Mouse (Mus musculus): ENCODE results near the gene Fto.

Gene Fto

GRCm38 (mm10) chr8:91524056-91524864 lies 210.9 kb downstream of the Fto start:
- DNase-seq (ENCODE audit: low spot score in 2 of 2), result no peak

GRCm38 (mm10) chr8:91524865-91525250 lies 211.5 kb downstream of the Fto start:
- DNase-seq (ENCODE audit: low spot score in 2 of 2), result no peak

DNA sequence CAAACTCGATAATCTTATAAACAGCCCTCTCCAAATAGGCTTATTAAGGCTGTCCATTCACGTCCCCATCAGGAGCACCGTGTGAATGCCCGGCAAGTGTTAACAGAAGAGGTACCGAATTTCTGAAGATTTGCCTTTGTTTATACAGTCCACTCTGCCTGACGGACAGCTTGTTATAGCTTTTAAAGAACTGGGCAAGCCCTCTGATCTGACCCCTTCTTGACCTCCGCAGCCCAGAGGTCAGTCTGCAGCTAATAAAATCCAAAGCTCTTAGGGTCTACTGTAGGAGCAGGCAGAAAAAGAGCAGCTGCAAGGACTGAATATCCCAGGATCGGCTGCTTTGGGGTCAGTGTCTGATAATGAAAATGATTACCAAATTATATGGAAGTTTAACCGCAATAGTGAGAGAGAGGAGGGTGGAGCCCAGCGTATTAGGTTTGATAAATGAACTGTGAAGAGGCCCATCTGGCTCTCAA lies 212.1 kb downstream of the Fto start:
- no peak for DNase-seq (ENCODE audit: low spot score in 2 of 2)

DNA sequence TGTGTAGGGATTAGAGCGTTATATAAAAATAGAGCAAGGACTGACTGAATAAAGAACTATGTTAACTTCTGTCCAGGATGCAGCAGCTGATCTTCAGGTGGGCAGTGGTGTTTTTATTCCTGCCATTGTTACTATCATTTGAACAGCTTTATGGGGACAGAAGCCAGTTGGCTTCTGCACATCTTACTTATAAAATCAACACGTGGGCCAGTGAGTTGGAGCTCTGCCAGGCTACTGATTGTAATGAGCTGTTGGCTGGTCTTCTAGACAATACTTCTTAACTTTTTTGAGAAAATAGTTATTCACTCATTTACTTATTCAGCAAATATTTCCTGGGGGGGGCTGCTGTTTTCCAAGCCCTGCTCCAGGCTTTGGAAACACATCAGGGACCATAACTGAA lies 215.6 kb downstream of the Fto start:
- no peak for DNase-seq (ENCODE audit: low spot score in 2 of 2)

GRCm38 (mm10) chr8:91529699-91530098 lies 216.4 kb downstream of the Fto start:
- DNase-seq (ENCODE audit: low spot score in 2 of 2), result no peak

DNA sequence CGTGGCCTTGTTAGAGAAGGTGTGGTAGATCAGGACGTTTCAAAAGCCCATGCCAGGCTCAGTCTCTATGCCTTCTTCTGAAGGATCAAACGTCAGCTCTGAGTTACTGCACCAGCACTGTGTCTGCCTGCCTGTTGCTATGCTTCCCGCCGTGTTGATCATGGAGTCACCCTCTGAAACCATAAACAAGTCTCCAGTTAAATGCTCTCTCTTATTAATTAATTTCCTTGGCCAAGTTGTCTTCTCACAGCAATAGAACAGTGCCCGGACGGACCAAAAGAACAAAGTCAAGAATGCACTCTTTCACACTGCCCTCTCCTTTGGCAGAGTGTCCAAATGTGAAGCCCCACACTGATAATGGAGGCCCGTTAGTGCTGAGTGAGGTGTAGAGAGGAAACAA lies 217.3 kb downstream of the Fto start:
- no peak for DNase-seq (ENCODE audit: low spot score in 2 of 2)

DNA sequence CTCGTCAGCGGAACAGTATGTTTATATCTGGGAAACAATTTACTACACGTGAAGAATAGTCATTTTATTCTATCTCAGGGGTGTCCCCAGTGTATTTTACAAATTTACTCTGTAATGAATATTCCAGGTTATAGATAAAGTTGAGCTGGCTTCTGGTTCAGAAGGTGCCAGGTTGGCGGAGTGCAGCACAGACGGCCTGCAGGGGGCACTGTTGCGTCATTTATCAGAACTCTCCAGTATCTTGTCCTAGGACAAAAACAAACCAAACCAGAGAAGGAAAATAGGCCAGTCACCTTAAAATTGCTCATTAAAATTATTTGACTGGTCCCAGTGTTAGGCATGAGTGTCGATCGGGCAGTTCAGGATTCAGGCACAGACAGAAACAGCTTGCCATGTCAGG lies 218.6 kb downstream of the Fto start:
- DNase-seq (ENCODE audit: low spot score in 2 of 2), result peak; percentile 67 to 80

DNA sequence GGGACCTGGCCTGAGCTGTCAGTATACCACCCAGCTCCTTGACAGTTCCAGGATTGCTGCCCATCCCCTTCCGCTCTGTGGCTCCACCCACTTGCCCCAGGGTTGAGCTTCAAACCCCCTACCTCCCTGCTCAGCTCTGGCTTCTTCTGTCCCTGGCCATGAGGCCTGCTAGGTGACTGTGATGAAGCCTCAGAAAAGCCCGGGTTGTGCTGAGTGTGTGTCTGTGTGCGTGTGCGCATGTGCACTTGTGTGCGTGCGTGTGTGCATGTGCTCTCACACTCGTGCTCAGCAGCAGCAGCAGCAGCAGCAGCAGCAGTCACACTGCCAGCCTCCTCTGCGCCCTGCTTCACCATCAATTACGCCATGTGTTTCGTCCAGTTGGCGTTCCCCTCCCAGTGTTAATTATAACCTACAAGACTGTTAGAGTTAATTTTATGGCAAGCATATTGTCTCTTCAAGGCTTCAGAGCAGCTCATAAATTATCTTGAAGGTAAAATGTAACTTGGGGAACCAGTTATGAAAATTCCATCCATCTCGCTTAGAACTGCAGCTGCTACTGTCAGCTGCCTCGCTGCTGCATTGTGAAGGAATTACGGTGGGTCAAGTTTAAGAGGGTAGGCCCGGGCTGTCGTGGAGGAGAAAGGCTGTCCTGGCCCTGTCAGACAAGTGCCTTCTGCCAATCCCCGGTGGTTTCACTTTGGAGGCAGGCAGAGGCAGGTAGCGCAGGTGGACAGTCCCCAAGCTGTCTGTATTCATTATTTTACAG lies 219.5 kb downstream of the Fto start:
- no peak for DNase-seq (ENCODE audit: low spot score in 2 of 2)

GRCm38 (mm10) chr8:91534752-91535151 lies 221.4 kb downstream of the Fto start:
- DNase-seq (ENCODE audit: low spot score in 2 of 2), result no peak

- DNase-seq (ENCODE audit: low spot score in 2 of 2), result no peak
Observed at GRCm38 (mm10) chr8:91538109-91538508, 224.8 kb downstream of the Fto start.

- DNase-seq (ENCODE audit: low spot score in 2 of 2), result no peak
Observed at GRCm38 (mm10) chr8:91538892-91539291, 225.6 kb downstream of the Fto start.

DNA sequence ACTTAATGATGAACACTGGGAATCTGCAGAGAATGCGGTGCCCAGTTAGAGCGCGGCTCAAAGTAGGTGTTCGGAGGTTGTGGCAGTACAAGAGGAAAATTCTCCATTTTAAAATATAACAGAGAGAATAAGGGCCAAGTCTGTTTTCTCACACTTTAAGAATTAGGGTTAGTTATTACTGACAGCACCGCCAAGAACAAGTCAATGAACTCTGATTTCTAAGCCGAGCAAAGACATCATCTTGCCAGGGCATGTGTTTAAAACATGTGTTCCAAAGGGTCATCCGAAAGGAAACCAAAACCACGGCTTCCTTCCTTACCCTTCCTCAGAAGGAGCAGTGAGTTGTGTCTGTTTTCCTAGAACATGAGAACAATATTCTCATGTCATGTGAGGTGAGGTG lies 226.3 kb downstream of the Fto start:
- no peak for DNase-seq (ENCODE audit: low spot score in 2 of 2)

DNA sequence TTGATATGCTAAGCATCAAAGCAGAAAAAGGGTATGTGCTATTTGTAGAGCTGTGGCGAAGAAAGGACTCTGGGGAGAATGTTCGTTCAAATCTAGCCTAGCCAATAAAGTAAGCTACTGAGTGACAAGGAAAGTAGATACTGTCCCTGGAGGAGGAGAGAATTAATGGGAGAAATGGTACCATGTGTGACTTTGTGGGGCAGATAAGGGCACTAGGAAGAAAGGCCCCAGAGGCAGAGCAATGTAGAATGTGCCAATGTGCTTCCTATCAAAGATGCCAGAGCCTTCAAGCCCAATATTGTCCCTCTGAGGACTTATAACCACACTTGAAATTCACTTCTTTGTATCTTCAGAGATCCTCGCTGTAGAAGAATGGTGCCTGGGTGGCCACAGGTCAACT lies 227.9 kb downstream of the Fto start:
- no peak for DNase-seq (ENCODE audit: low spot score in 2 of 2)

- DNase-seq (ENCODE audit: low spot score in 2 of 2), result no peak
Observed at GRCm38 (mm10) chr8:91545561-91545960, 232.2 kb downstream of the Fto start.

DNA sequence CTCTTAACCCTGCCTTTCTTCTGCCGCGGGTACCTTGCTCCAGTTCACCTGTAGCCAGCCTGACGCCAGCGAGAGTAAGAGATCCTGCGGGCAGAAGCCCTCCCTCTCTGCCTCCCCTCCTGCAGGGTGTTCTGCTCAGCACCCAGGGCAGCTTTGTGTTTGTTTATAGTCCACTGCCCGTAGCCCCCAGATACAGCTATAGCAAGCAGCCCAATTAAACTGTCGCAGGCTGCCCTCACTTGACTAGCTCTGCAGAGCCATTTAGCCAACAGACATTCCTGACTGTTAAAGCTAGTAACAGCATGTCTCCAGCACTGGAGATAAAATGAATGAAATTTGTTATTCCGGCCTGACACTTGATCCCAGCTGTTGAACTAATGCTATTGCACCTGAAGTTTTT lies 233.3 kb downstream of the Fto start:
- DNase-seq (ENCODE audit: low spot score in 2 of 2), result no peak

GRCm38 (mm10) chr8:91550131-91550530 lies 236.8 kb downstream of the Fto start:
- DNase-seq (ENCODE audit: low spot score in 2 of 2), result no peak

- DNase-seq (ENCODE audit: low spot score in 2 of 2), result no peak
Observed at GRCm38 (mm10) chr8:91551166-91551765, 237.9 kb downstream of the Fto start.

DNA sequence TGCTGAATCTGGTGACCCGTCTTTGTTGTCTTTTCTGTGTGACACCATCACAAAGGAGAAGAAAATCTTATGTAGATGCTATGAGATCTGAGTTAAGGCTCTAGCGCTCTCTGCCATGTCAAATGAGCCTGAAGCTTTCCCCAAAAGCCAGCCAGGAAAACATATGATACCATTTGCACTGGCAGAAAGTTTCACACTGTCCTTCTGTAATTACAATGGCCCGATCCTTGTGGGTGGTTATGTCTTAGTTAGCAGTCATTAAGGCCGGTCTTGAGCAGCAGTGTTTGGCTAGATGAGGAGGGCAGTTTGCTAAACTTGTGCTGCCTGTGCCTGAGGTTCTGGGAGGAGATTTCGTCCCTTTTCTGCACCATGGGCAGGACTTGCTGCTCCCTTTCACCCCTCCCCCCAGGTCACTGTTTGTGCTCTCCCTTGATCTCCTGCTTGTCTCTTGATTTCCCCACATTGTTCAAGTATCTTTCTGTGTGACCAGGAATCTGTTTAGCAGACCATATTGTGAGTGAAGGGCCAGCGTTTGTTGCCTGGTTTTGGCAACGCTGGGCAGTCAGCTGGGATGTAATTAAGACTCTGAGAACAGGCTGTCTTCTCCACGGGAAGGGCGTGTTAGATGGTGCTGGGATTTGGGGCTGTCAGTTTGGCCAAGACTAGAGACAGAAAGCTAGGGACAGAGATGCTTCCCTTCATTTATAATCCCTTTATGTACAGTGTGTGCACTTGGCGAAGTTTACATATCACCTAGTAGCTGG lies 238.6 kb downstream of the Fto start:
- DNase-seq (ENCODE audit: low spot score in 2 of 2), result no peak

DNA sequence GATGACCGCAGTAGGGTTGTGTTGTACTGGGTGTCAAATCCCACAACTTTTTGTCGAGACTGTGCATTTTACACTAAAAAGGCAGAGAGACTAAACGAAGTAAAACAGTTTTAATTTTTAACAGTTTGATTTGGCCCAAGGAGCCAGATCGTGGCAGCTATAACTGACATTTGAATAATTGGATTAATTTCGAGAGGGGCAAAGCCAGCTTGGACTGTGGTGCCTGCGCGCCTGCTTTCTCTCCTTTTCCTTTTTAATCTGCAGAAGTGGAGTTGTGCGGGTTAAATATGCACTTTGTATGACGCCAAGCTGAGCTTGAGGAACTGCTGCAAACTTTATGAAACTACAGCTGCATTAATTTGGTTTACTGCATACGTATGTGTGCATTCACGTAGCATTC lies 239.3 kb downstream of the Fto start:
- DNase-seq (ENCODE audit: low spot score in 2 of 2), result no peak

DNA sequence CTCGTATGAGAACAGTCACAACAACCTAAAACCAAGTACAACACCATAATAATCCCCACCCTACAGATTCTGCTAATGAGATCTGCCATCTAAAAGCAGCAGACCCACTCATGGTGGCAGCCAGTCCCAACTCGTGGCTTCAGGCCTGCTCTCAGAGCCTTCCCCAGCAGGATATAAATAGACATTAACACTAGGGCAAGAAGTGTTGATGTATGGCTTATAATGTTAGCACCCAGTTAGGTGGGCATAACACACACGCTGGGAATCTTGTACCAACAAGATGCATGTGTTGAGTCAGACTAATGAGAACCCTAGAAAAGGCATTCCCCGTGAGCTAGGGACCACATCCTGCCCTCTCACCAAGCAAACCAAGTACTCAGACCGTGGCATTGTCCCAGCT lies 240.1 kb downstream of the Fto start:
- no peak for DNase-seq (ENCODE audit: low spot score in 2 of 2)

DNA sequence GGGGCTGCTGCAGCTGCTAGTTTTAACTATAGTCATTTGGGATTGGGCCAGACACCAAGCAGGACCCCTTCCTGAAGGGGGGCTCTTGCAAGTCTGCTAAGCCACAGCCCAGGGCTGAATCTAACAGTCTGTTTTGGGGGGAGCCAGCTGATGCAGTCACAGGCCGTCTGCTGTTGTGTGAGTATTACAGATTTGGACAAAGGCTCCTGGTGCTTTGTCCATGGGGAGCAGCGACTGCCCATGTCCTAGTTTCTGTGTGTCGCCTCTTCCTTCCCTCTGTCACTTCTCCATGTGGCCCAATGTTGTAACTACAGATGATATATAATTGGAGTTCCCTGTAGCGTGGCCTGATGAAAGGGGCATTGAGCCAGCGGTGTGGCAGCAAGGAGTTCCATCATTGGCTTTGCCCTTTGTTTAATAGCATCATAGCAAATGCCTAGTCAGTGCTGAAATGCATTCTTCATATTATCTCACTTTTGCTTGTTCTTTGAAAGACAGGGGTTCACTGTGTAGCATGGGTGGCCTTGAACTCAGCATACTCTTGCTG lies 243.8 kb downstream of the Fto start:
- DNase-seq (ENCODE audit: low spot score in 2 of 2), result no peak

DNA sequence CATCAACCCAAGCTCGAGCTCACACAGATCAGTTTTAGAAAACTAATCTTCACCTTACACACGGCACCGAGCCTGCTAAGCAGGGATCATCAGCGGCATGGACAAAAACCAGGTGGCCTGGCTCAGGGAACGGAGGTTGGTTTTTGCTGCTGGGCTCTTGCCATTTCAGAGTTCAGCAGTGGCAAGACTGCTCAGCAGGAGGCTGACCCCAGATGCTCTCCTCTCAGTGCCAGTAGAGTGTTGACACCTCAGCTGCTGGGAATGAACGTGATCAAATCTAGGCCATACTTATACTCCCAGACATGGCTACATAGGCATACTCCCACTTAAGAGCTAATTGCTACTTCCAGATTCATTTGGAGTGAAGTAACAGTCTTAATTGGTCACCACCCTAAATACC lies 245.1 kb downstream of the Fto start:
- DNase-seq (ENCODE audit: low spot score in 2 of 2), result no peak
